Mouse (Mus musculus): Measurements from ENCODE around the gene Fam187b.
A peak's percentile ranks its signal among the peaks of the same experiment; 100 is the strongest.

The Fam187b gene

GRCm38 (mm10) chr7:30958109-30958865, 15.3 kb upstream of the Fam187b start:
- DNase-seq (ENCODE audit: low spot score in 2 of 2): no peak

- DNase-seq (ENCODE audit: low spot score in 2 of 2): no peak
Measured at GRCm38 (mm10) chr7:30958866-30959487, 14.6 kb upstream of the Fam187b start.

DNA sequence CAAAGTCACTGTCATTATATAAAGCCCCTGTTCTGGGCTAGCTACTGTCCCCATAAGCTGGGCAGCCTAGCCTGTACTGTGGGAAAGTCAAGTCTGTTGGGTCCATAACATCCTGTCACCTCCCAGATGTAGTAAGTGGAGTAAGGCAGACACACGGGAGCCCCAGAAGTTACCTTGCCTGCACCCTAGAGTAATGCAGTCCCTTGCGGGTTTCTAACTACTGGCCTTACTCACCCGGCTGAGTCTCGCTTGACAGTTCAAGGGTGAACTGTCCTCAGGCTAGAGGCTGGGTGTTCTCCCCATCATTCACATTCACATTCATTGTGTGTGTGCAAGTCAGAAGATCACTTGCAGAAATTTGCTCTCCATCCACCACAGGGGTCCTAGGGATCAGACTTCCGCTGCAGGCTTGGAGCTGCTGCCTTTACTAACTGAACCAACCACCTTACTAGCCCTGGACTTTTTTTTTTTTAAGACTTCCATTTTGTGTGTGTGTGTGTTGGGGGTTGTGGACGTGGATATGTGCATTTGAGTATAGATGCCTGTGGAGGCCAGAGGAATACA, 13.7 kb upstream of the Fam187b start:
- DNase-seq (ENCODE audit: low spot score in 2 of 2): no peak

- no peak for DNase-seq (ENCODE audit: low spot score in 2 of 2)
Measured at GRCm38 (mm10) chr7:30962862-30963261, 10.7 kb upstream of the Fam187b start.

- DNase-seq (ENCODE audit: low spot score in 2 of 2): no peak
Measured at GRCm38 (mm10) chr7:30964366-30964765, 9.2 kb upstream of the Fam187b start.

- DNase-seq (ENCODE audit: low spot score in 2 of 2): no peak
Measured at GRCm38 (mm10) chr7:30965677-30966076, 7.9 kb upstream of the Fam187b start.

DNA sequence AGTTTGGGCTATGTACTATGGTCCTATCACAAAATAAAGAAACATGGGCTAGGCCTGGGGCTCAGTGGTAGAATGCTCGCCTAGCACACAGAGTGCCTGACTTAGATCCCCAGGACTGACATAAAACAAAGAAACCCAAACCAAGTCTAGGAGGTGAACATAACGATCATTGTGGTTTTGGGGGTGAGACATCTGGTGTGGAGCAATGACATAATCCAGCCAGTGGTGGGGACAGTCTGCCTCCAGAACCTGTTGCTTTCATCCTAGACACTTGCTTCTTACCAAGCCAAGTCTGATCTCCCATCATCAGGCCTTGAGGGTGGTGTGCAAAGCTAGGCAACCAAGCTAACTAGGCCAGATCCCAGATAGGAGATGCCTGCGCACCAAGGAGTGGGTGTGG, 6.9 kb upstream of the Fam187b start:
- DNase-seq (ENCODE audit: low spot score in 2 of 2): no peak

DNA sequence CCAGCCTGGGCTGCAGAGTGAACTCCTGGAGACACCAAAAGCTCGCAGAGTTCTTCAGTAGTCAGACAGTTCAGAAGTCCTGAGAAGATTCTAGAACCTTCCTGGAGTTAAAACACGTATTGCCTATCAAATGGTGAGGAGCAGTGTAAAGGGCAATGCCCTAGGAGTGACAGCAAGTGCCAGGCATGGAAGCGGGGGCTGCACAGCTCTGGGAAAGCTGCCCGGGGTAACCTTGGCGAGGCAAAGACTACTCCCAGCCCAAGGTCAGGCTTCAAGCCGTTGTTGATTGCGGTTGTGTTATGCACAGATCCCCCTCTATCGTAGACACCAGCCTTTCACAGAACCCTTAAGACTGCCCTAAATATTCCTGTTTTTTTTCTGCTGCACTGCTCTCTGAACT, 5.0 kb upstream of the Fam187b start:
- no peak for DNase-seq (ENCODE audit: low spot score in 2 of 2)

DNA sequence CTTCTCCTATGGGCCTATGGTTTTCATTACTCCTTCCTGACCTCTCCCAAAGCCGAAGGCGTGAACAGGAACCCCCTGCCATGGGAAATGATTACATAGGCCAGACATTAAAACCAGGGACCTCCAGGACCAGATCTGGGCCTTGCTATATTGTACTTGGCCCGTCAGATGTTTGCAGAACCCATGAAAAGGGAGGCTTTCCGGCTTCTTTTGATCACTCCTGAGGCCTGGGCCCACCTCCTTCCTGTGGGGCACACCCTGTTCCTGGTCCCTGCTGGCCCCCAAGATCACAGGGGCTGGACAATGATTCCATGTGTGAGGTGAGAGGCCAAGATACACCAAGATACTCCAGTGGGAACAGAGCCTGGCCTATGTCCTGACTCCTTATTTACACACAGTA, 4.4 kb upstream of the Fam187b start:
- no peak for DNase-seq (ENCODE audit: low spot score in 2 of 2)

DNA sequence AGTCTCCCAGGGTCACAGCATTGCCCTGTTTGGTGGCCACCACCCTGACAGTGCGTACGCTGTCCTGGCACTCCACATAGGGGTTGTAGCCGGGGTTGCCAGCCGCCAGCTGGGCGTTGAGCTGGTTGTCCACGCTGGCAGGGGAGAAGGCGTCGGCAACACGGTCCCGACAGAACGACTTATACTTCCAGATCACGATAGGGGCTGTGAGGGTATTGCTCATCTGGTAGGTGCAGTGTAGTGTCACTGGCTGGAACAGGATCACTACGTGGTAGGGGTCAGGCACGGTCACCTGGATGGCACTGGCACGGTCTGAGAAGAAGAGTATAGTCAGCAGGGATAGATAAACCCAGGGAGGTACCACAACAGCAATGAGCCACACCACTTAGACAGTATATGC, 1.7 kb upstream of the Fam187b start:
- DNase-seq (ENCODE audit: low spot score in 2 of 2): no peak

DNA sequence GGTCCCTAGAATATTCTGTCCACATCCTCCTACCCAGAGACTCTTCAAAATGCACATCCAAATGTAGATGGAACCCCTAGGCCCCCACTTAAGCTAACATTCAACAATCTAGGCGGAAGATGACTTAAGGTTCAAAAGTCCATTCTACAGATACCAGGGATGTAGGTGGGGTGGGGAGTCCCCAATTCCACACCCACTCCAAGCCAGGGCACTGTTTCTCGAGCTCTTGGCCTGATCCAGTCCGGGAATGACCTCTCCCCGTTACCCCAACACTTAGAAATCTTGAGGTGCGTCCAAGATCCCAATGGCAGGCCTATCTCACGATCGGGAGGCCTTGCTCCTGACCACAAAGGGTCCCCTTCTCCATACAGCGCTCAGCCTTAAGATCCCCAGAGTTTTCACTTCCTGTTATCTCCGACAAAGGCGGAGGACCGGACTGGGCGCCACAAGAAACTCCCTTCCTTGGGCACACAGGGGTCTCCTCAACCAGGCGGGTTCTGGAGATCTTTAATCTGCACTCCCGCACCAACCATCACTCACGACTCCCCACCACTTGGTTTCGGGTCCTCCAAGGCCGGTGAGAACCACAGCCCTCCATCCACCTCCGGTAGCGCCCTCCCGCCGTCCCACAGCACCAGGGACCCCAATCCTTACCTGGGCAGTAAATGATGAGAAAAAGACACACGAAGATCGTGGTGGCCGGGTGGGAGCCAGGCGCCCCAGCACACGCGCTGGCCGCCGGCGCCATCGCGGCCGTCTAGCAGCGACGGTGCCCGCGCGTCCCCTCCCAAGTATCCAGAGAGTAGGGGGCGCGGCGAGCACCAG, 952 bp upstream of the Fam187b start:
- DNase-seq (ENCODE audit: low spot score in 2 of 2): peak in 1 of 2 experiments; percentile 36

DNA sequence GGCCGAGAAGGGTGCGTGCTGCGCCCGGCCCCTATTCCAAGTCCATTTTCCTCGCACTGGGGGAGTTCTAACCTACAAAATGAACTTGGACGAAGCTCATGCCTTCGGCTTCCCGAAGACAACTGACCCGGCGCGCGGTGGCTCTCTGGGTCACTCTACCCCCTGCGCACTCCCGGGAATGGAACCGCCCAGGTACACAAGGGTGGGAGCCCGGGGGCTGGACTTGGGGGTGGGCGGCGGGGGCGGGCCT, 414 bp upstream of the Fam187b start, which contains the start of gene Lsr:
Gene Lsr (minus strand): TSS at position 214 of the 250 bp plus-strand sequence.
- DNase-seq (ENCODE audit: low spot score in 2 of 2): no peak

- DNase-seq (ENCODE audit: low spot score in 2 of 2): no peak
Measured at GRCm38 (mm10) chr7:30981703-30982102, 8.1 kb downstream of the Fam187b start.

- no peak for DNase-seq (ENCODE audit: low spot score in 2 of 2)
Measured at GRCm38 (mm10) chr7:30985357-30985756, 11.8 kb downstream of the Fam187b start.

DNA sequence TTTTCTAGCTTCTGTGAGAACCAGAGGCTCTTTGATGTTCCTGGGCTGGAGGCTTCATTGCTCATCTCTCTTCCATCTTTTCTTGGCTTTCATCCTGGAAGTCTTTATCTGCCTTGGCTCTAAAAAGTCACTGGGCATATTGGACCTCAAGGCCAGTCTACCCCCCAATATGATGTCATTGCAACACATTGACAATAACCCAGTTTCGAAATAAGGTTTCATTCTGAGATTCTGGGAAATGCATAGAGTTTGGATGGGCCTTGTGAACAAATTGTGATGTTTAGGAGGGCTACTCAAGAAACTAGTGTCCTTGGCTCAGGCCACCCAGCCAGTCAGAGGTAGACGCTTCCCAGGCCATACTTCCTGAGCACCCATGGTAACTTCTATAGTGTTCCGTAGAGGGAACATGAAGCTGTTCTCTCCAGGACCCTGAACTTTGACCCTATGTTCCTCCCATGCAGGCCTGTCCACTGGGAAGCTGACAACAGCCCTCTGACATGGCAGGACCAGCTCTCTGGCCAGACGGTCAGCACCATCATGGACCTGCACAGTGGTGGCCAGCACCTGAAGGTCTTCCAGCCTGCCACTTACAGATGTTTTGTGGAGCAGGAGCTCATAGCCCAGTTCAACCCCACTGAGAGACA, 15.1 kb downstream of the Fam187b start:
- no peak for DNase-seq (ENCODE audit: low spot score in 2 of 2)

DNA sequence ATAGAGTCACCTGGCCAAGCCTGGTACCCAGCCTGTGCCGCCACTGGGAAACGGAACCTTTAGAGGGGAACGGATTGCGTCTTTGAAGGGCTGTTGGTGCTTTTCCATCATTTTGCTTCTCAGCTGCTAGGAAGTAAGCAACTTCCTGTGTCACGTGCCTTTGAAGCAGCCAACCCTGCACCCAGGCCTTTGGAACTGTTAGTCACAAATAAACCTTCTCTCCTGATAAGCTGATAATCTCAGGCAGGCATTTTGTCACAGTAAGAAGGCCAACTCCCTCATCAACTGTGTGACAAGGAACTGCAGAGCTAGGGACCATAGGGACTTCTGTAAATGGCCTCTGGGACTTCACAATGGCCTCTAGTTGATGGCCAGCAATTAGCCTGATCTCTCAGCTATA, 18.6 kb downstream of the Fam187b start:
- DNase-seq (ENCODE audit: low spot score in 2 of 2): no peak

- DNase-seq (ENCODE audit: low spot score in 2 of 2): no peak
Measured at GRCm38 (mm10) chr7:30993986-30994385, 20.4 kb downstream of the Fam187b start.

DNA sequence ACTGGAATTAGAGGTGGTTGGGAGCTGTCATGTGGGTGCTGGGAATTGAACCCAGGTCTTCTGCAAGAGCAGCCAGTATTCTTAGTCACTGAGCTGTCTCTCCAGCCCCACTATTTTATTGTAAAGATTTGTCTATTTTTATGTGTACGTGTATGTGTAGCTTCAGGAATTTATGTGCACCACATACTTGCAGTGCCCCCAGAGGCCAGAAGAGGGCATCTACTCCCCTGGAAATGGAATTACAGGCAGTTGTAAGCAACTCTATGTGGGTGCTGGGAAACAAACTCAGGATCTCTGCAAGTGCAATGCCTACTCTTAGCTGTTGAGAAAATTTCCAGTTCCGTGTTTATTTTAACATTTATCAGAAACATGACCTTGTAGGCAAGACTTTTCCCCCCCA, 22.9 kb downstream of the Fam187b start:
- no peak for DNase-seq (ENCODE audit: low spot score in 2 of 2)

DNA sequence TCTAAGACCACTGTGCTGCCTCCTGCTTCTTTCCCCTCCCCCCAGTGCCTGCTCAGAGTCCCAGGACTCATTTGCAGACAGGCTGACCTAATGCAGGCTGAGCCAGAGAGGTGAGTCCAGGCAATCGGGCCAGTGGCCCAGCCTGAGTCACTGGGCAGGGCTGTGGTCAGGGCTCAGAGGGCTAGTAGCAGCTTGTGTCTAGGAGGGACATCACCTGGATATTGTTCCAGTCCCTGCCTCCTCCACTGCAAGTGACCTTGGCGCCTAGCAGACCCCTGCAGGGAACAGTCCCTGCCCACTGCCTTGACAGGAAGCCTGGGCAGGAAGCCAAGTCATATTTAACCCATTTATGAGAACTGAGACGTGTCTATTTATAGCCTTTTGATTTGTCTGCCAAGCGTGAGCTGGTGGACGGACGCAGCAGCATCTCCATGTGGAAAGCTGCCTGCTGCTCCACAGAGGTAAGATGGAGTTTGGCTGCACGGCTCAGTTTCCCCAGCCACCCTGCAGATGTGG, 27.0 kb downstream of the Fam187b start:
- DNase-seq (ENCODE audit: low spot score in 2 of 2): peak; percentile 50 to 62

DNA sequence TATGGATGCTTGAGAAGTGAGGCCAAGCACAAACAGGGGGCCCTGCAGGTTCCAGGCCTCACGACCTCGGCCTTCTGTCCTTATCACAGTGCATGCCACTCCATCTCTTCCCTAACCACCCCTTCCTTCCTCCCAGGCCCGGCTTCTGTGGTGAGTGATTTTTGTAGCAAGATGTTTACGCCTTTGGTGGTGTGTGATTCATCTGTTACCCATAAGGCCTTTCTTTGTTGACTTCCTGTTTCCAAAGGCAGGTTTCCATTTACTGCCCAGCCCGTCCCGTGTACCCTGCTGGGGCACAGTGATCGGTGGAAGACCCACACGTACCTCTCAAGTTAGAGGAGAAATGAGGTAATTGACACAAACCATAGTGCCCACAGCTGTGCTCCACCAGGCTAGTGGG, 29.1 kb downstream of the Fam187b start:
- peak in 1 of 2 experiments; percentile 24 for DNase-seq (ENCODE audit: low spot score in 2 of 2)

- no peak for DNase-seq (ENCODE audit: low spot score in 2 of 2)
Measured at GRCm38 (mm10) chr7:31007775-31008174, 34.2 kb downstream of the Fam187b start.

- DNase-seq (ENCODE audit: low spot score in 2 of 2): no peak
Measured at GRCm38 (mm10) chr7:31008175-31008574, 34.6 kb downstream of the Fam187b start.
